Mouse (Mus musculus) left cerebral cortex, adult 9 months (tissue): ENCODE results near the gene Smarca4.

Experiments used
- DNase-seq, 2 experiments: peaks; one replicate each; pipeline ENCODE4 v3.0.0; 2022; ENCODE audit warnings: low spot score in 2 of 2

Smarca4 gene

GRCm38 (mm10) chr9:21615617-21616231, at the start of gene Smarca4:
Gene Smarca4 (plus strand): TSS chr9:21616169.
- peak; percentile 99 to 100 for DNase-seq

- DNase-seq = no peak
Observed at GRCm38 (mm10) chr9:21566538-21566937, 49.4 kb upstream of the Smarca4 start.

GRCm38 (mm10) chr9:21567051-21567450, 48.9 kb upstream of the Smarca4 start:
- no peak for DNase-seq

GRCm38 (mm10) chr9:21568657-21569255, 47.2 kb upstream of the Smarca4 start:
- DNase-seq = no peak

GRCm38 (mm10) chr9:21574012-21574801, 41.8 kb upstream of the Smarca4 start:
- DNase-seq = no peak

GRCm38 (mm10) chr9:21575253-21575652, 40.7 kb upstream of the Smarca4 start:
- DNase-seq = no peak

GRCm38 (mm10) chr9:21576286-21576685, 39.7 kb upstream of the Smarca4 start:
- no peak for DNase-seq

GRCm38 (mm10) chr9:21578226-21578625, 37.7 kb upstream of the Smarca4 start:
- no peak for DNase-seq

- DNase-seq = no peak
Observed at GRCm38 (mm10) chr9:21585401-21585800, 30.6 kb upstream of the Smarca4 start.

GRCm38 (mm10) chr9:21587678-21588349, 28.2 kb upstream of the Smarca4 start:
- DNase-seq = no peak

GRCm38 (mm10) chr9:21588350-21588749, 27.6 kb upstream of the Smarca4 start:
- no peak for DNase-seq

GRCm38 (mm10) chr9:21589538-21589937, 26.4 kb upstream of the Smarca4 start:
- DNase-seq = no peak

- no peak for DNase-seq
Observed at GRCm38 (mm10) chr9:21591127-21591830, 24.7 kb upstream of the Smarca4 start.

GRCm38 (mm10) chr9:21591831-21592702, 23.9 kb upstream of the Smarca4 start:
- DNase-seq = no peak

GRCm38 (mm10) chr9:21592703-21593121, 23.3 kb upstream of the Smarca4 start, which contains the start of the genes Timm29 and Yipf2:
Gene Timm29 (plus strand): TSS chr9:21592722.
Gene Yipf2 (minus strand): TSS chr9:21592828.
- DNase-seq = peak; percentile 89 to 96

GRCm38 (mm10) chr9:21593122-21593721, 22.7 kb upstream of the Smarca4 start:
- peak in 1 of 2 experiments; percentile 57 for DNase-seq

GRCm38 (mm10) chr9:21594350-21594749, 21.6 kb upstream of the Smarca4 start:
- peak in 1 of 2 experiments; percentile 52 for DNase-seq

- DNase-seq = no peak
Observed at GRCm38 (mm10) chr9:21594838-21595237, 21.1 kb upstream of the Smarca4 start.

- DNase-seq = no peak
Observed at GRCm38 (mm10) chr9:21598198-21598597, 17.8 kb upstream of the Smarca4 start.

- no peak for DNase-seq
Observed at GRCm38 (mm10) chr9:21600186-21600585, 15.8 kb upstream of the Smarca4 start.
